Mouse (Mus musculus): ENCODE measurements at regions not wholly inside any gene's neighbourhood (a gene's known extent, or its start where the extent isn't known, plus 50 kb on each side); places are given as distances from the start of the nearest gene placed in this dataset.
"Not testable (repeated sequence)": the region's sequence is repeated elsewhere in the genome, so short reads cannot be mapped to it uniquely, and the experiment has no call there.

DNA sequence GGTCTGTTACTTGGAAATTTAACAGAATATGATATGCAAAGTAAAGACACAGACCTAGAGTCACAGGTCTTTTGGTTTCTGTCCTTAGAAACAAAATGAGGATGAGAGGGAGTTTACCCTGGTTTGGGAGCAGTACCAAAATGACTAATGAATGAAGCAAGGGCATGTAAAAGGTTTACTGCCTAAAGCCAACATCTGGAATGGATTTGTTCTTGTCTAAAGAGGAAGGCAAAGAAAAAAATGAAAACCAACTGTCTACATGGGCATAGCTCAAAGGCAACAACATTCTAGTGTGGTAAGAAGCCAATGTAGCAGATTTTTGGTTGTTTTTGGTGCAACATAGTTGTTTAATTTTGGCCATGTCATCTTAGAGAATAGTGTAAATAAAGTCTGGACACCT lies 203.5 kb upstream of the Diaph2 start:
- no peak for DNase-seq

DNA sequence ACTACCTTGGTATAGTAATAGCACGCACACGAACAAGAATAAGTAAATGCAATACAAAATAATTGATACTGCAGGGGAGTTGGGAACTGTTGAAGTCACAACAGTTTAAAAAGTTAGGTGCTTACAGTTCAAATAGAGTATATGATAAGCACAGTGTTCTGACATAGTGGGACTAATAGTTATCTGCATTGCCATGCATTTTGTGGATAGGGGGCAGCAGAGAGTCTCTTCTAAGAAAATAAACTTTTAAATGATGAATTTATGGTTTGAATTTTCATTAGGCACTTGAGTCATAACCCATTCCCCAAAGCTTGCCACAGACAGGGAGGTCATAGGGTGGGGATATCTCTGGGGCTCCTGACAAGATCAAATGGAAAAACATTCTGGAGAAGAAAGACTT lies 201.9 kb upstream of the Diaph2 start:
- DNase-seq, result no peak

DNA sequence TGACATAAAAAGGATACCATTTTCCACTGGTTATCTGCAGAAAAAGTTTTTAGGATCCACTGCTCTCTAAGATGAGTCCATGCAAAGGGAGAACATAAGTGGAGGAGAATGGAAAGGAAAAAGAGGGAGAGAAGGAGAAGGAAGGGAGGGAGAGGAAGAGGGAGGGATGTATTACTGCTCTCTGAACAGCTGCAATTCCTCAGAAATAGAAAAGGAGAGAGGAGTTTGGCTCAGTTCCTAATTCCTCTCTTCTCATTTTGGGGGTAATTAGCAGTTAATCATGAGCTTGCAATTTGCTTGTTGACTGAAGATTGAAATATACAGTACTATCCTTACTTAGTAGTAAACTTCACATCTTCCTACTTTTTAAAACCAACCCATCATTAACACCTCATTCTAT lies 193.5 kb upstream of the Diaph2 start:
- DNase-seq, result no peak

DNA sequence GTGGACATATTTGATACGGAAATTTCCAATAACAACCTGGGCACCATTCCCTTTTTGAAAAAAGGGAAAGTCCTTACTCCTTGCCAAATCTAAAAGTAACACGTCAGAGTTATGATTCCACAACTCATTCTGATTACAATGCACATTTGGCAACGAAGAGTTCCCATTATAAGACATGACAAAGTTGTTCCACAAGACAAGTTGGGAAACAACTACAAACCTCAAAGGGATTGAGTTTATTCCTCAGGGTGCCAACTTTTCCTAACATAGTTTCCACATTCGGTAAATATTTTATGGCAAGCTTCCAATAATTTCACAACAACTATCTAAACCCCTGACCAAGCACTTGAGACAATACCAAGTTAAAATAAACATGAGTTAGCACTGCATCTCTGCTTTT lies 150.1 kb upstream of the Diaph2 start:
- no peak for DNase-seq

DNA sequence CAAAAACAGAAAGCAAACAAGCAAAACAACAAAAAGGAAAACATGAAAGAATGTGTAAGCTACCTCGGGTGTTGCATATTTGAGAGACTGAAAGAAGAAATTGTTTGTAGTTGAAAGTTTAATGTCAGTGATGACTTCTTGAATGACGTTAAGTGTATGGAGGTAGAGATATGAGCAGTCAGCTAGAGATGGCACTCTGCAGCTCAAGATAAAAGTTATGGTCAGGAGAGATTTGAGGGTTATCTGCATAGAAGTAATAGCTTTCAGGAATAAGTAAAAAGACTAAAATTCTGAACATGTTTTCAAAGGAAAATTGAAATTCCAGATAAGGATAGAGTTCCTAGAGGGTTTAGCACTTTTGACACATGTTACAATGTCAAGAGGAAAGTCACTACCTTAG lies 141.7 kb upstream of the Diaph2 start:
- no peak for DNase-seq

DNA sequence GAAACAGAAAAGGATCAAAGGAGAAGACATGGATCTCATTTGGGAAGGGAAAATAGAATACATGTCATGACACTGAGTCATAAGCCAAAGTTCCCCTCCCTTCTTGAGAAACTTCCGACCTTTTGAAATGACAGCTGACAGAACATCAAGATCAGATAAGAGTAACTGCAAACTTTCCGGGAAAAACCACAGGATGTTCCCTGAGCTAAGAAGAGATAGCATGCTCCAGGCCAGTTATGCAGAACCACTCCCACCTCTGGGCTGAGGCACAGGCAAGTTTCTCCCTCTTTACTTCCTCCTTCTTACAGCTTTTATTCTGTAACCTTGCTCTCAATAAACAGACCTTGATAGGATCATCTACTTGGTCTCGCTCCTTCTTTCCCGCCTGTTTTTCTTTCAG lies 138.0 kb upstream of the Diaph2 start:
- not testable (repeated sequence) for DNase-seq

DNA sequence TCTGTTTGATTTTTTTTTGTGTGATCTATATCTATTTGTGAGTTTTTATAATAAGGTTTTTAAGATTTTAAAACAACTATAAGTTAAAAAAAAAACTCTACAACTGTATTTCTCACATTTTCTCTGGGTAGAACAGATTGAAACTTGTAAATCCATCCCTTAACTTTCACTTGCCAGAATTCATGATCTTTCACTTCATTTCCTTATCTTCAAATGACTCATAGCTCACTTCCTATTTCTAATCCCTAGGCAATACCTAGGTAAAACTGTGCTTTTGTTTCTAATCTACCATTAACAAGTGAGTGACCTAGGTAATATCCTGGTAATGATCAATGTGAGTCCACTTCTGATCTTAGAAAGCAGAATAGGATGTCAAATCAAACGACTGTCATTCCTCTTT lies 112.5 kb upstream of the Diaph2 start:
- DNase-seq, result no peak

DNA sequence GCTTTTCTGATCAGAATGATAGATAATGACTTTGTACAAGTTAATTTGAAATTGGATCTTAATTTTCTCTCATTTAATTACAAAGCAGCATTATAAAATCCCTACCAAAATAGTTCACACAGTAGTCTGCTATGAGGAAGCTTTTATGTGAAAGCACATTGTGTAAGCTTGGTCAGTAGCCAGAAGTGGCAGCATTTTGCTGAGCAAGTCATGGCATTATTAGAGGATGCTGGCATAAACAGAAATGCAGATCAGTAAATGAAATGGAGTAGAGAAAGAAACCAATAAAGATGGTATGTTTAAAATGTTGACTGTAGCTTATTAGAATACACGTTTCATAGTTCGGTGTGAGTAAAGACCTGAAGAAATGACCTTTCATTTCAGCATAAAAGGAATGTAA lies 104.4 kb upstream of the Diaph2 start:
- DNase-seq, result no peak

DNA sequence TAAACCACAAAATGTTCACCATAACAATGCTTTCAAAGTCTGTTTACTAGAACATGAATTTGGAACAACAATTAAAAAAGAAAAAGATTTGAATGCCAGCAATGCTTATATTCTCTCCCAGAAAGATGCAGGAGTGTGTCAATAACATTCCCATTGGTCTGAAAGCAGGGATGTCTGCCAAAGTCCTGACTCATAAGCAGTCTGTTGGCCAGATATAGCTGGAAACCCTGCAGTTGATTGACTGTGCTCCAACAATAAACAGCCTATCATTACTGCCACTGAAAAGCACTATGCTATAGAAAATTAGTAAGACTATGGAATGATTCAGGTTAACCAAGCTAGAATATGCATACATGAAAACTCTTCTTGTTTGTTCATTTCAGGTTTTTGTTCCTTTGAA lies 92.6 kb upstream of the Diaph2 start:
- peak; percentile 3 for DNase-seq

DNA sequence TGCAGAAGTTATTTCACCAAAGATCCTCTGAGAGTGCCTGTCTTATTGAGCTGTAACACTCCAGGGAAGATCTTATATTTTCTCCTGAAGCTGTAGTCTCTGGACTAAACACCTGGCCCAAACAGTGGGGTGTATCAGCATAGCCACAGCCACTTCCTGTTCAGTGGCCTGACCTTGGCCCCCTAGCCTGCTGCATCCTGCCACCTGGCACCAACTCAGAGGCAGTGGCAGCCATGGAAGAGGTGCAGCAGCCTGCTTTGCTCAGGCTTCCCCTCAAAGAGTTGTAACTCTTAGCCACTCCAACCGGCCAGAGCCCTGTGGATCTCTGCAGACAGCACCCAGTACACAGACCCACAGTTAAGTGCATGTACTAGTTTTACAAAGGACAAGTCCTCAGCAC lies 58.9 kb upstream of the Diaph2 start:
- no peak for DNase-seq

Measured in lung, postnatal 10 days (tissue).